Mouse (Mus musculus) R1 (cell line): Measurements from ENCODE around the gene Gss.
"Not testable (repeated sequence)": the region's sequence is repeated elsewhere in the genome, so short reads cannot be mapped to it uniquely, and the experiment has no call there.

Source experiments
- DNase-seq: peaks from one replicate; pipeline ENCODE4 v3.0.0-alpha.2; 2018; ENCODE audit warnings: low read depth, low spot score

Gss gene

GRCm38 (mm10) chr2:155574700-155575099 is 17.9 kb downstream of the Gss start:
- DNase-seq = no peak

DNA sequence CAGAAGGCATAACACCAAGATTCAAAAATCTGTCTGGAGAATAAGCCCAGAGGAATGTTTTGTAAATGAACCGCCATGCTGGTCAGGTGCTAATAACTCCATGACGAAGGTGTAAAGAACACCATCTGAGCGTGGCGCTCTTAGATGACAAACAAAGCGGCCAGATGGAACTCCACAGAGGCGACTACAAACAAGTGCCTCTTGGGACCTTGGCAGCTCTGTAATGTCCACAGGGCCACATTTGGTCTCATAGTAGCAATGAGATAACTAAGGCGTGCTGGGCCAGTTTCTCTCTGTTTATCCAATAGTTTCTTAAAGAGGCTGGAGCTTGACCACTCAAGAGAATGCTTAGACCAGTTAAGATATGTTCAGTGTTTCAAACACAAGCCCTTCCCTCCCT is 18.6 kb downstream of the Gss start:
- DNase-seq = no peak

DNA sequence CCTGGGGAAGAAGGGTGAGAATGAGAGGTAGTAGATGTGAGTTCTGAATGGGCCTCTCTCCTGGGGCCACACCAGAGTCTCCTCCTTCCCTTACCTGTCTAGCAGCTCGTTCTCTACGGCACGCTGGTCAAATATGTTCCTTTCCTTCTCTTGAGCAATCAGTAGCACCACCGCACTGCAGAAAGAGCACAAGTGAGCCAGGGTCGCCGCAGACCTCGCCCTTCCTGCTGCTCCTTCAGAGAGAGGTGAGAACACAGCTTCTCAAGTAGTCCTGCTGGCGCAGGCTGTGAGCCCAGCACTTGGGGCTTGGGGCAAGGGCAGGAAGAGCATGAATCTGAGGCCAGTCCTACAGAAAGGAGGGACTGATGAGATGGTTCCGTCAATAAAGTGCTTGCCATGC is 19.6 kb downstream of the Gss start:
- DNase-seq = peak; percentile 48

DNA sequence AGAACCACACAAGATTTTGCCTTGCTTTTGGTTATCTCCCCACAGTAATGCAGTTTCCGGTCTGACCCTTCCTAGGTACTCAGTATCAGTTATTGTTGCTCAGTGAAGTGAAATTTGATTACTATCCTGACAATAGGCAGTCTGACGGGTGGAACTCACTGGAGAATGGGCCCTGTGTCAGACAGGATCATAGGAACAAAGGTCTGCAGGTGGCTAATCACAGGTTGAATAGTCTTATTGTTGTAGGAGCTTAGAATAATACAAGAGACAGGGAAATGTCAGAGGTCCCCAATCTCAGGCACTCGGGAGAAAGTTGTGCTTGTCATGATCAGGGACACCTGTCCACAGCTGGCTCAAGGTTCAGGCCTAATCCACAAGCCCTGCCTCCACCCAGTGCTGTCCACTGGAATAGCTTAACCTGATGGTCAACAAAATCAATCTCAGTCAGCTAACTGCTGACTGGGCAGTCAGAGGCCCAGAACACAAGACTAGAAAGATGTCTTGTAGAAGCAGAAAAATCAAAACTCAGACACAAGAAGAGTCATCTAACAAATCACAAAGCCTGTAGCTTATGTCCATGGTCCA is 23.3 kb downstream of the Gss start:
- peak; percentile 88 for DNase-seq

GRCm38 (mm10) chr2:155567751-155568150 is 24.9 kb downstream of the Gss start:
- DNase-seq = no peak

- peak; percentile 39 for DNase-seq
Measured at GRCm38 (mm10) chr2:155562934-155563333, 29.7 kb downstream of the Gss start.

GRCm38 (mm10) chr2:155562209-155562608 is 30.4 kb downstream of the Gss start:
- no peak for DNase-seq

DNA sequence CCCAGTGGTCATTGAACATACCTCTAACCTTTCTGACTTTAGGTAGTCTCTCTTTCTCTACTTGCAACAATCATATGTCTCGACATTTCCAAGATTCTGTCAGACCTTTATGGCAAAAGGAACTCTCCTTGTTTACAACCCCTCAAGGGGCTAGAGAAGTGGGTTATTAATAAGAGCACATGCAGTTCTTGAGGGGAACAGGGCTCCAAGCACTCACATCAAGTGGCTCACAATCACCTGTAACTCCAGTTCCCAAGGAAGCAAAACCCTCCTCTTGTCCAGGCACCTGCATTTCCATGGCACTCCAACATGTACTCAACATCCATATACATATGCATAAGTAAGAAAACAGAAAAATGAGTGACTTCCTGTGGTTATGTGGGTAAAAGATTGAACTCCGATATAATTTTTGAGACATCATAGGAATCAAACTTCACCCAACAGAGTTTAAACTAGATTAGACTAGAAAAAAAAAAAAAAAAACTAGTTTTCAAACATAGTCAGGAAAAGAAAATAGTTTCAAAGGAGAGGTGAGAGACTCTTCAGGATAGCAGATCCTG is 38.1 kb downstream of the Gss start:
- DNase-seq = no peak

- DNase-seq = no peak
Measured at GRCm38 (mm10) chr2:155552949-155553354, 39.7 kb downstream of the Gss start.

- no peak for DNase-seq
Measured at GRCm38 (mm10) chr2:155552336-155552735, 40.3 kb downstream of the Gss start.

DNA sequence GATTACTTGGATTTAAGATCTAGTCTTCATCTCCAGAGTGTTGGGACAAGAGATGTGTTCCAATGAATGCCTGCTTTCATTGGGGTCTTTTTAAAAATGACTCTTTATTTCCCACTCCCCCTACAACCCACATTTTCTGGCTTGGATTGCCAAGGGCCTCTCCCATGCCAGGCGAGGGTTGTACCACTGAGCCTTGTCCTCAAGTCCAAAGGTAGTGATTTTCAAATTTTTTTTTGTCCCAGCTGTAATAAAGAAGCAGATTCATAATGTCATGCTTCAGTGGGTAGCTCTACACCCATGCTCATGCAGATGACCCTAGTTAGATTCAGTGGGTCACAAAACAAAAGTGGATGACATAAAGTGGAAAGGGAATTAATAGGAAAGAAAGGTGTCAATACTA is 45.7 kb downstream of the Gss start:
- DNase-seq = no peak

DNA sequence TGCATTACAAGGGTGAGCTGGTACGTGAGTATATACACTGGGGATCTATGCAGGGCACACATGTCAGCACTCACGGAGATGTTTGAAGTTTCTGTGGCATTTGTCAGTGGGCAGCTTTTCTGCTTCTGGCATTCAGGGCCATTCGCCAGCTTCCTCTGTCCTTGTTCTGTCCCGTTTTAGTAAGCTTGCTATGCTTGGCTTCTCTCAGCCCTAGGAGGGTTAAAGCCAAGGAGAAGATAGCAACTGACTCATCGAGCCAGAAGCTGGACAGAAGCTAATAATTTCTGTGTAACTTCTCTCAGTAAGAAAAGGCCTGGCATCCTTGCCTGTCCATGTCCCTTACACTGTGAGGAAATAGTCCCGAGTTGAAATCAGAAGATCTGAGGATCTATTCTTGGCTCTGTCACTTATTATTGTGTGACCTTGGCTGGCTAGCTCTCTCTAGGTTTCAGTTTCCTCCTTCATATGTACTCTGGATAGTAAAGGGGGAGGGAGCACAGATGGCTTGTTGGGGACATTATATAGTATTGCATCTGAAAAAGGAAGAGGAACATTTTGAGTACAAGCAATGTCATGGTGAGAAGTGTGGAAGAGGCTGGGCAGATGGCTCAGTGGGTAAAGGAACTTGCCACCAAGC is 51.7 kb downstream of the Gss start:
- no peak for DNase-seq

- no peak for DNase-seq
Measured at GRCm38 (mm10) chr2:155539696-155540095, 52.9 kb downstream of the Gss start.

- not testable (repeated sequence) for DNase-seq
Measured at GRCm38 (mm10) chr2:155538463-155539057, 54.0 kb downstream of the Gss start.

- DNase-seq = no peak
Measured at GRCm38 (mm10) chr2:155537761-155538462, 54.7 kb downstream of the Gss start.

DNA sequence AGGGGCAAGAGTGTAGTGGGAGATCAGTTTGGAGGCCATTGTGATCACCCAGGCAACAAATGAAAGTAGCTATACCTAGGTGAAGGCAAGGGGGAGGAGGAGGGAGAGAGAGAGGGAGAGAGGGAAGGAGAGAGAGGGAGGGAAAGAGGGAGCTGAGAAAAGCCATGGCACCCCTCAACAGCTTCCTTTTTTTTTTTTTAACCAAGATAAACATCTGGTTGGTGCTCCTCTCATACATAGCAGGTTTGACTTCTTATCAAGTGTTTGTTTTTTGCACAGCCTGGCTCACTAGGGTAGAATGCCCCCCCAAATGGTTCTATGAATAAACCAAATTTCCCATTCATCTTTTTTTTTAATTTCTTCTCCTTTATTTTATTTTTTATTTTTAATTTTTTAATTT is 56.3 kb downstream of the Gss start:
- no peak for DNase-seq

GRCm38 (mm10) chr2:155527367-155527766 is 65.2 kb downstream of the Gss start:
- DNase-seq = no peak

DNA sequence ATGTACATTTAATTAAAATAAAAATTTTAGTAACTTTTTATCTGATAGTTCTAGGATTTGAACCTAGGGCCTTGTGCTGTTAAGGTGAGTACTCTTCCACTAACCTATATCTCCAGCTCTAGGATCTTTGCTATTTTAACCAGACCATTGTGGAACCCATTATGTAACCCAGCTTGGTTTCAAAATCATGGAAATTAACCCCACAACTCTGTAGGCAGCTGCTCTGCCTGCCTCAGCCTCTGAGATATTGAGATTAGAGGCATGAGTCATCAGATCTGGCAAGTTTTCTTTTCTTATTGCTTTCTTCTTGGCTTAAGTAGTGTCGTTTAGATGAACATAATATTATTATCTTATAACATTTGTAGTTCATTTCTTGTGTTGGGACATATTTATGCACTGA is 68.2 kb downstream of the Gss start:
- no peak for DNase-seq

DNA sequence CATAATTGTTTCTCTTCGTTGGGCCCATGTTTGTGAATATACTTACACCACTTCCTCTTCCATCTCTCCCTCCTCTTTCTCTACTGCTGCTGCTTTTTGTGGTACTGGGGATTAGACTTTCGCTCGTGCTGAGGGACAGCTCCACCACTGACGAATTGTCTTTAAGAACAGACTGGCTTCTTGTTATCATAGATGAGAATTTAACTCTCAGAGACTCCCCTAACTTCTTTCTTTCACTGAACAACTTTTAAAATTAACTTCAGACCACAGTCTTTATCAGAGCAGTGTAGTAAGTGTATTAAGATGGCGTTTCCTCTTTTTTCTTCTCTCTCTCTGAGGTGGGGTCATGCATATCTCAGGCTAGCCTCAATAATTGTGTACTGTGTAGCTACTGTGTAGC is 68.9 kb downstream of the Gss start:
- DNase-seq = no peak

DNA sequence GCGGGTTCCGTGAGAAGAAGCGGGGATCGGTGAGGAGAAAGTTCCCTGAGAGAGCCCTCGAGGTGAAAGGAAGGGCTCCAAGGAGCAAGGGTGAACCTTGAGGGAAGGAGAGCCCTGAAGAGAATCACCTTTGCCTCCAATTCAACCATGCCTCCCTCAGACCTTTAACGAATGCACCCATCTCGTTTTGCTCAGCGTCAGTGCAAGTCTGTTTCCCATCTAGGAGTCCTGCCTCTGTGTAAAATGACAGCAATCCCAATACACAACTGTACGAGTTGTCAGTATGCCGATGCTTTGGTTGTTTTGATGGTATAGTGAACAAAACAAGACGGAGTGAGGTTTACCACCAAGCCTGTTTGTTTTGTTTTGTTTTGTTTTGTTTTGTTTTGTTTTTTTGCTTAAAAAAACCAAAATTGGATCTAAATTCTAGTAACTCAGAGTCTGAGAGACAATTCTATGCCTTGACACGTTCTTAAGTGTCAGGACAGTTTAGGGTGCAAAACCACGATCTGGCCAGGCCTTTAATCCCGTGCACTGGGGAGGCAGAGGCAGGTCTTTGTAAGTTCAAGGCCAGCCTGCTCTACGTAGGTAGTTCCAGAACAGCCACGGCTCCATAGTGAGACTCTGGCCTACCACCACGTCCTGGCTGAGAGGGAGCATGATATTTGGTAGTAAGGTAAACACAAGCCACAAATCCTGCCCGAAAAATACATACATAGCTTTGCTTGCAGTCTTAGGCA is 73.9 kb downstream of the Gss start:
- peak; percentile 17 for DNase-seq
